Mouse (Mus musculus) embryonic facial prominence, embryonic 11.5 days (tissue): ENCODE measurements around the gene Clns1a. TPM values are rescaled to one million over a fixed set of nuclear protein-coding genes. Genes with fewer than 3 reads are reported as not detected.

Experiments
- ATAC-seq: fragments of 200-750 bp; cut with Nextera tagmentation; replicated peaks from 2 replicates; pipeline ENCODE4 v1.8.0; 2017; ENCODE audit warnings: low read depth; ENCODE audit not compliant: insufficient number of reproducible peaks, low FRiP score, low TSS enrichment
- DNase-seq: peaks from one replicate; pipeline ENCODE4 v3.0.0-alpha.2; 2015; ENCODE audit warnings: low spot score
- H3K27ac ChIP-seq: fragments of 300-500 bp; sonication (generic); replicated peaks from 2 replicates; pipeline ENCODE4 v1.5.1; 2014; ENCODE audit warnings: mild to moderate bottlenecking, low read depth, low read length, control low read depth
- H3K27me3 ChIP-seq: fragments of 300-500 bp; sonication (generic); 2 replicates; pipeline ENCODE4 v1.6.1; 2014; ENCODE audit warnings: mild to moderate bottlenecking, low read length, moderate library complexity, mixed read lengths; ENCODE audit not compliant: control insufficient read depth, insufficient read depth
- H3K36me3 ChIP-seq: fragments of 300-500 bp; sonication (generic); replicated peaks from 2 replicates; pipeline ENCODE4 v1.6.1; 2014; ENCODE audit warnings: low read depth, mild to moderate bottlenecking, low read length, moderate library complexity, mixed read lengths; ENCODE audit not compliant: control insufficient read depth, insufficient read depth
- H3K4me1 ChIP-seq: fragments of 300-500 bp; sonication (generic); 2 replicates; pipeline ENCODE4 v1.6.1; 2014; ENCODE audit warnings: low read length, mixed read lengths; ENCODE audit not compliant: control insufficient read depth, insufficient read depth
- H3K4me2 ChIP-seq: fragments of 300-500 bp; sonication (generic); 2 replicates; pipeline ENCODE4 v1.6.1; 2014; ENCODE audit warnings: low read depth, mild to moderate bottlenecking, control low read depth, low read length, moderate library complexity
- H3K4me3 ChIP-seq: fragments of 300-500 bp; sonication (generic); 2 replicates; pipeline ENCODE4 v1.5.1; 2014; ENCODE audit warnings: low read depth, low read length, control low read depth
- H3K9ac ChIP-seq: fragments of 300-500 bp; sonication (generic); replicated peaks from 2 replicates; pipeline ENCODE4 v1.6.1; 2014; ENCODE audit warnings: mild to moderate bottlenecking, control low read depth, low read length
- H3K9me3 ChIP-seq: fragments of 300-500 bp; sonication (generic); replicated peaks from 2 replicates; pipeline ENCODE4 v1.6.1; 2016; ENCODE audit warnings: mild to moderate bottlenecking, low read length, inconsistent platforms, mixed read lengths; ENCODE audit not compliant: control insufficient read depth
- whole genome bisulfite sequencing: fragments of 180-500 bp; shearing (Covaris S2); extraction: QIAGEN DNeasy Blood & Tissue Kit; methylation state at CpG from one replicate; pipeline ENCODE4 v1.1.7; 2014; 5-methylcytosine and 5-hydroxymethylcytosine counted together
- polyA plus RNA-seq: library from polyadenylated mRNA; unstranded; fragments of >200 nt; fragmentation: Nextera tagmentation; extraction: Ambion mirVana; gene quantifications from 2 replicates; pipeline ENCODE4 v1.2.1, GENCODE M21; 2014

The Clns1a gene
- polyA plus RNA-seq, 1 experiment from 2014 or later = 293 TPM

- no peak overlapping the region for H3K4me2 ChIP-seq
- ATAC-seq (0 out of 2 replicates have a peak, but pooled peaks have one; percentile 8), DNase-seq (no peak)
- no peaks in the 10 kb centered on the region for H3K9me3 ChIP-seq
- no peaks in the 10 kb centered on the region for H3K36me3 ChIP-seq
- WGBS = 56% methylated on average over 14 of the region's 14 CpGs
- H3K27ac ChIP-seq = no peak overlapping the region
- H3K9ac ChIP-seq = no peak overlapping the region
- no peaks in the 10 kb centered on the region for H3K27me3 ChIP-seq
- no peaks in the 10 kb centered on the region for H3K4me1 ChIP-seq
- no peak overlapping the region for H3K4me3 ChIP-seq
Observed at GRCm38 (mm10) chr7:97728666-97729614, 32.5 kb downstream of the Clns1a start.

DNA sequence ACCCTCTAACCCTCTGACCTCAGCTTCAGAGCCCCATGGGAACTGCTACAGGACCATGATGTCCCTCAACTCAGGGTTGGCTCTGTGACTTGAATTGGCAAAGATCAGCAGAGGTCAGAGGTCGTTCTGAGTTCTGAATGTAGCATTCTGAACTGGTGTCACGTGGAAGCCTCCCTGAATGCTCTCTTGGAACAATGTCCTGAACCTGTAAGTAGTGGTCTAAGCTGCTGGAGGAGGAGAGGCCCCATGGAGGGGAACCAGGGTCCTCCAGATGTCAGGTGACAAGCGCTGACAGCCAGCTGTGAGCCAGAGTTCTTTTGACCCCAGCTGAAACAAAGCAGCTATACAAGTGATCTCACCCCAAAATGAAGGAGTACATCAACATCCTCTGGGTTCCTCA is 34.0 kb downstream of the Clns1a start:
- no peak overlapping the region for H3K27ac ChIP-seq

DNA sequence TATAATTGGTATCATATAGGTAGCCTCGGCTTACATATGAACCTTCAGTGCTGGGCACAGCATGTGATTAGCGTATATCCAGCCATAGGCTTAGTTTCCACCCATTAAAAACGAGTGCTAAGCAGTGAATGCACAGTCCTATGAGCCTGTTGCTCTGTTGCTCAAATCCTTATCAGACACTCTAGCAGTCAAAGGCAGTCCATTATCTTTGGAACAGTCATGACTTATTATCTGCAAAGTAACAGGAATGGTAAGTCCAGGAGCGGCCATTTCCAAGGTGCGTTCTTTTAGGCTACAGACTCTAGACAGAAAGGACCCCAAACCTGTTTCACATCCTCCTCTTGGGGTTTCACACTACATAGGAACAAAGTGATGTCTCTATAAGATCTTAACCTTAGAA is 37.2 kb downstream of the Clns1a start:
- no peak for ATAC-seq
- WGBS = 89% methylated on average over 5 of the region's 5 CpGs
- Histone ChIP-seq H3K4me2 (no peak overlapping the region), H3K9ac (no peak overlapping the region), H3K4me3 (no peak overlapping the region), H3K27me3 (peaks cover 2% of the 10 kb centered on the region; the same call in 1 of the 2 replicates), H3K4me1 (no peaks in the 10 kb centered on the region; the same call in 1 of the 2 replicates), H3K27ac (no peak overlapping the region), H3K36me3 (no peaks in the 10 kb centered on the region), H3K9me3 (no peaks in the 10 kb centered on the region)
- DNase-seq = no peak

More for the DNA sequence above, 34.0 kb downstream of the Clns1a start:
- Histone ChIP-seq H3K9me3 (no peaks in the 10 kb centered on the region), H3K4me1 (no peaks in the 10 kb centered on the region), H3K4me3 (no peak overlapping the region), H3K36me3 (no peaks in the 10 kb centered on the region), H3K27me3 (no peaks in the 10 kb centered on the region), H3K4me2 (no peak overlapping the region), H3K9ac (no peak overlapping the region)
- WGBS = 40% methylated on average over 3 of the region's 3 CpGs
- DNase-seq (no peak), ATAC-seq (no peak)

GRCm38 (mm10) chr7:97735021-97735420 is 38.6 kb downstream of the Clns1a start:
- no peak for DNase-seq
- no peaks in the 10 kb centered on the region for H3K9me3 ChIP-seq
- ATAC-seq = no peak
- no peak overlapping the region for H3K4me3 ChIP-seq
- peaks cover 2% of the 10 kb centered on the region; the same call in 1 of the 2 replicates for H3K27me3 ChIP-seq
- no peak overlapping the region for H3K4me2 ChIP-seq
- 86% methylated on average over 8 of the region's 8 CpGs for WGBS
- H3K36me3 ChIP-seq = no peaks in the 10 kb centered on the region
- H3K27ac ChIP-seq = no peak overlapping the region
- H3K4me1 ChIP-seq = no peaks in the 10 kb centered on the region; the same call in 1 of the 2 replicates
- H3K9ac ChIP-seq = no peak overlapping the region

- Histone ChIP-seq H3K36me3 (no peaks in the 10 kb centered on the region), H3K4me1 (no peaks in the 10 kb centered on the region; the same call in 1 of the 2 replicates)
Observed at GRCm38 (mm10) chr7:97735886-97736420, 39.5 kb downstream of the Clns1a start.

DNA sequence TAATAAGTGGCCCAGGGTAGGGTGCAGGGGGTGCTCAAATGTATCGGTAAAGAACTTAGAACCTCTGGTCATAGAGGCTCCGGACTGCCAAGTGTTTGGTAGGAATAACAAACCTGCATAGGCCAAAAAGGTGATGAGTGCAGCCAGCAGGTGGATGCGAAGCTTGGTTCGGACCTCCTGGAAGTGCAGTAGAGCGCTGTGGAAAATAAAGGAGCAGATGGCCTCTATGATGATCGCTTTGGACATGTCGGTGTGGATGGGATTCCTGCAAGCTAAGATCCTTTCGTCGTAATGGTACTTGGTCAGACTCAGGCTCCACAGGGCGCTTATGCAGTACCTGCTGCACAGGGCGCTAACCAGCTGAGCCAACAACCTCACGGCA is 40.8 kb downstream of the Clns1a start:
- WGBS = 6% methylated on average over 12 of the region's 12 CpGs
- no peak overlapping the region for H3K27ac ChIP-seq
- H3K36me3 ChIP-seq = no peaks in the 10 kb centered on the region
- DNase-seq (no peak), ATAC-seq (peak; percentile 2; the same call in 1 of the 2 replicates)
- no peaks in the 10 kb centered on the region; the same call in 1 of the 2 replicates for H3K4me1 ChIP-seq
- H3K4me3 ChIP-seq = peak overlapping the region; percentile 44
- H3K4me2 ChIP-seq = peak overlapping the region; percentile 90
- peak overlapping the region; percentile 50 for H3K9ac ChIP-seq
- H3K27me3 ChIP-seq = peaks cover 2% of the 10 kb centered on the region; the same call in 1 of the 2 replicates
- H3K9me3 ChIP-seq = no peaks in the 10 kb centered on the region

More at GRCm38 (mm10) chr7:97735886-97736420, 39.5 kb downstream of the Clns1a start:
- Histone ChIP-seq H3K27me3 (peaks cover 2% of the 10 kb centered on the region; the same call in 1 of the 2 replicates), H3K4me2 (no peak overlapping the region), H3K4me3 (no peak overlapping the region), H3K27ac (no peak overlapping the region), H3K9ac (no peak overlapping the region), H3K9me3 (no peaks in the 10 kb centered on the region)
- 44% methylated on average over 4 of the region's 4 CpGs for WGBS
- ATAC-seq (no peak), DNase-seq (no peak)

- peaks cover 2% of the 10 kb centered on the region; the same call in 1 of the 2 replicates for H3K27me3 ChIP-seq
- H3K27ac ChIP-seq = no peak within 1 kb of the TSS
- no peaks in the 10 kb centered on the region for H3K9me3 ChIP-seq
- H3K36me3 ChIP-seq = no peaks in the 10 kb centered on the region
- H3K4me3 ChIP-seq = peak within 1 kb of the TSS; percentile 44
- ATAC-seq = peak; percentile 96
- H3K4me1 ChIP-seq = no peaks in the 10 kb centered on the region; the same call in 1 of the 2 replicates
- under 1% methylated on average over 50 of the region's 64 CpGs for WGBS
- peak within 1 kb of the TSS; percentile 50 for H3K9ac ChIP-seq
- DNase-seq = peak; percentile 90
- peak within 1 kb of the TSS; percentile 90 for H3K4me2 ChIP-seq
Observed at GRCm38 (mm10) chr7:97737638-97738456, 41.4 kb downstream of the Clns1a start, which contains the start of gene Aqp11. Gene Aqp11, minus strand, starts transcription at chr7:97738289.
